24 mouse cellular contexts compared by ENCODE assay signal in the genomic region with DNA sequence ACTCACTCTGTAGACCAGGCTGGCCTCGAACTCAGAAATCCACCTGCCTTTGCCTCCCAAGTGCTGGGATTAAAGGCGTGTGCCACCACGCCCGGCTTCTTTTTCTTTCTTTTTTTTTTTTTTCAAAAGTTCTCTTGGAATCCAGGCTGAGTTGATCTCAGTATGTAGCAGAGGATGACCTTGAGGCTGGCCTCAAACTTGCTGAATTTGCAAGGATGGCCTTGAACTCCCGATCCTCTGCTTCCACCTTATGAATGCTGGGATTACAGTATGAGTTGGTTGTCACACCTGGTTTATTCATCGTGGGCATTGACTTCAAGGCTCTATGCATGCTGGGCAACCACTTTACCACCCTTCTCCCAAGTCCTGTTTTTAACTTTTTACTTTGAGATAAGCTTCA. TPM values are rescaled to one million over a fixed set of nuclear protein-coding genes. Genes with fewer than 3 reads are reported as not detected.
DNase-seq lines count a peak whose midpoint lies in the region; TF ChIP-seq lines count a peak whose summit lies in the region.
"Had no signal": no experiment of that assay in that cellular context is flagged by ENCODE, and none has a peak within 500 bp of the region (broad histone marks: within the 10 kb centered on the region; RNA-seq: fewer than 3 reads in every experiment).

No protein-coding gene starts in this region.

- DNase-seq in gastrocnemius, adult 2 months = no peak
- DNase-seq in gastrocnemius, adult 18-20 months (ENCODE audit: low spot score) = no peak
- DNase-seq in CH12.LX (ENCODE audit: extremely low read depth) (no peak), ZHBTc4 (ENCODE audit: low read depth, low spot score) (peak; percentile 65)
- DNase-seq in frontal cortex, postnatal 36 days (ENCODE audit: low spot score in 2 of 2) = no peak
- DNase-seq in forebrain, embryonic 10.5 days (ENCODE audit: extremely low spot score, low spot score) = no peak
- DNase-seq: adrenal gland, postnatal 14 days; cerebellum, adult 2 months; cerebellum, postnatal 10 days; gastrocnemius, postnatal 25 days; heart, postnatal 10 days; heart, postnatal 4 days had no signal

- TF ChIP-seq EP300 in CH12.LX (IDR thresholded peaks at IDR 0.05; ENCODE audit: low read length) = no peak

- dilution Hi-C loops in CH12.LX (cut with MboI; ENCODE audit: extremely low pct_ligation_motif_present, extremely low pct_unique_long_range_greater_than_20kb, low sequenced_read_pairs) = no loop called here

- no peak for TF ChIP-seq POLR2A in CH12.LX (IDR thresholded peaks at IDR 0.05; ENCODE audit: low read depth, low read length)
- no peak for TF ChIP-seq POLR2A in small intestine, adult 2 months (IDR thresholded peaks at IDR 0.05; ENCODE audit: low read depth, low read length)

- no peak for TF ChIP-seq CTCF in gastrocnemius, adult 2 months (IDR thresholded peaks at IDR 0.05)
- TF ChIP-seq CTCF in CH12.LX (conservative IDR thresholded peaks at IDR 0.05 in 1 of 2, IDR thresholded peaks at IDR 0.05 in 1 of 2; ENCODE audit: low read depth in 2 of 2, low read length in 2 of 2) = no peak
- TF ChIP-seq CTCF in small intestine, adult 2 months (IDR thresholded peaks at IDR 0.05; ENCODE audit: extremely low read depth, insufficient read length, insufficient replicate concordance, low read depth, low read length) = no peak

- H3K36me3 ChIP-seq in CH12.LX (replicated peaks in 1 of 2; ENCODE audit: control insufficient read depth in 1 of 2, insufficient read depth in 1 of 2, low read length in 1 of 2) = no peaks in the 10 kb centered on the region
- no peaks in the 10 kb centered on the region for H3K36me3 ChIP-seq in small intestine, adult 2 months (ENCODE audit: control insufficient read depth, insufficient read depth, low read length)
- H3K36me3 ChIP-seq in forebrain, embryonic 10.5 days (replicated peaks) = no peaks in the 10 kb centered on the region
- H3K36me3 ChIP-seq: embryonic facial prominence, embryonic 10.5 days; hindbrain, embryonic 12.5 days had no signal

- H3K4me2 ChIP-seq in CH12.LX (ENCODE audit: insufficient read depth, low read depth, poor library complexity, severe bottlenecking) = peak overlapping the region; percentile 60
- H3K4me2 ChIP-seq: hindbrain, embryonic 12.5 days had no signal

- H3K79me2 ChIP-seq in CH12.LX (replicated peaks; ENCODE audit: control insufficient read depth, extremely low read depth, insufficient read depth, poor library complexity, severe bottlenecking) = no peaks in the 10 kb centered on the region

- no peaks in the 10 kb centered on the region for H3K9me3 ChIP-seq in CH12.LX (replicated peaks; ENCODE audit: low read length)
- no peaks in the 10 kb centered on the region for H3K9me3 ChIP-seq in forebrain, embryonic 10.5 days
- H3K9me3 ChIP-seq: embryonic facial prominence, embryonic 10.5 days; hindbrain, embryonic 12.5 days had no signal

- no peak overlapping the region for H3K4me3 ChIP-seq in gastrocnemius, adult 2 months
- H3K4me3 ChIP-seq in CH12.LX (replicated peaks in 1 of 3; ENCODE audit: low read depth in 2 of 3, low read length in 2 of 3, poor library complexity in 1 of 3) = no peak overlapping the region
- H3K4me3 ChIP-seq in small intestine, adult 2 months (ENCODE audit: low read depth, low read length) = no peak overlapping the region
- no peak overlapping the region for H3K4me3 ChIP-seq in forebrain, embryonic 10.5 days
- H3K4me3 ChIP-seq: embryonic facial prominence, embryonic 10.5 days; hindbrain, embryonic 12.5 days had no signal

- H3K27me3 ChIP-seq in CH12.LX (replicated peaks) = no peaks in the 10 kb centered on the region
- no peaks in the 10 kb centered on the region for H3K27me3 ChIP-seq in small intestine, adult 2 months (ENCODE audit: control insufficient read depth, insufficient read depth, low read length)
- no peaks in the 10 kb centered on the region for H3K27me3 ChIP-seq in forebrain, embryonic 10.5 days (ENCODE audit: poor library complexity, severe bottlenecking)
- H3K27me3 ChIP-seq: hindbrain, embryonic 12.5 days had no signal

- TF ChIP-seq RAD21 in CH12.LX (IDR thresholded peaks at IDR 0.05; ENCODE audit: low read depth, low read length) = no peak

- H3K9ac ChIP-seq in CH12.LX (ENCODE audit: insufficient read depth, low read depth) = no peak overlapping the region
- H3K9ac ChIP-seq: hindbrain, embryonic 12.5 days had no signal

- in situ Hi-C loops in CH12.LX (cut with MboI; ENCODE audit: low pct_ligation_motif_present, low pct_unique_long_range_greater_than_20kb, low sequenced_read_pairs) = no loop called here

- 79% methylated on average over 6 of the region's 6 CpGs for WGBS in small intestine, adult 2 months
- WGBS in forebrain, embryonic 10.5 days = 89% methylated on average over 6 of the region's 6 CpGs

- peaks cover 20 to 66% of the 10 kb centered on the region in 2 experiments for H3K4me1 ChIP-seq in CH12.LX (ENCODE audit: control insufficient read depth in 1 of 2, insufficient read depth in 2 of 2)
- peaks cover 17% of the 10 kb centered on the region for H3K4me1 ChIP-seq in small intestine, adult 2 months (ENCODE audit: control insufficient read depth, insufficient read depth, insufficient read length, low read length)
- H3K4me1 ChIP-seq in forebrain, embryonic 10.5 days = no peaks in the 10 kb centered on the region
- H3K4me1 ChIP-seq: hindbrain, embryonic 12.5 days had no signal

- intact Hi-C loops in gastrocnemius, adult 2 months (cut with DNase I) = no loop called here

- peak overlapping the region; percentile 2; the same call in 1 of the 2 replicates for H3K27ac ChIP-seq in gastrocnemius, adult 2 months
- peak overlapping the region; percentile 18 for H3K27ac ChIP-seq in CH12.LX (ENCODE audit: insufficient read depth, low read depth)
- H3K27ac ChIP-seq in small intestine, adult 2 months (ENCODE audit: insufficient read depth, low read depth, low read length) = 0 out of 2 replicates have a peak overlapping the region, but pooled peaks have one; percentile 12
- H3K27ac ChIP-seq in forebrain, embryonic 10.5 days = no peak overlapping the region
- H3K27ac ChIP-seq: embryonic facial prominence, embryonic 10.5 days; hindbrain, embryonic 12.5 days had no signal

TF ChIP-seq in CH12.LX, 34 proteins besides CTCF, POLR2A, EP300 and RAD21:
- TF ChIP-seq ZMIZ1 (IDR thresholded peaks at IDR 0.05; ENCODE audit: low read depth, low read length) (no peak), UBTF (IDR thresholded peaks at IDR 0.05; ENCODE audit: low read depth, low read length) (no peak), MAX (IDR thresholded peaks at IDR 0.05; ENCODE audit: low read length) (no peak), MYC (IDR thresholded peaks at IDR 0.05; ENCODE audit: low read depth, low read length) (no peak), SIN3A (IDR thresholded peaks at IDR 0.05; ENCODE audit: low read length) (no peak)

RNA-seq across cellular contexts. Expression of a gene that starts 47.1 kb away (rescaled TPM):
- total RNA-seq in gastrocnemius, adult 2 months (2021) = not detected
- not detected for total RNA-seq in gastrocnemius, adult 18-20 months (2021)
- total RNA-seq in CH12.LX (2012; rRNA removed) (not detected in 2 replicates), CH12.LX (2014; rRNA removed) (not detected in 2 replicates)
- not detected in 2 replicates for polyA plus RNA-seq in CH12.LX (2012; ENCODE audit: insufficient read length, low read depth)
- polyA plus RNA-seq in small intestine, adult 2 months (2012; rRNA removed) = 0.30 and 3.7 TPM in 2 replicates
- not detected in 2 replicates for polyA plus RNA-seq in forebrain, embryonic 10.5 days (2016; fragmentation: Nextera tagmentation; extraction: Ambion mirVana)
- total RNA-seq: adrenal gland, adult 18-20 months; gastrocnemius, postnatal 25 days; granulocyte monocyte progenitor cell, adult 5-6 weeks; heart, postnatal 4 days had no signal
- polyA plus RNA-seq: CD4-positive, CD25-positive, alpha-beta regulatory T cell, adult 4 months; cerebellum, adult 2 months; embryonic facial prominence, embryonic 10.5 days; embryonic facial prominence, embryonic 14.5 days; forebrain, embryonic 14.5 days; heart, embryonic 14.5 days; hindbrain, embryonic 12.5 days; hindbrain, embryonic 16.5 days; inflammation-experienced regulatory T-cells, adult 6 months; intestine, postnatal 0 days had no signal

RNA-seq across cellular contexts. Expression of a gene that starts 51.6 kb away (rescaled TPM):
- total RNA-seq in gastrocnemius, adult 2 months (2021) = 100 to 1,000 TPM; 212 to 217 TPM
- total RNA-seq in gastrocnemius, adult 18-20 months (2021) = 100 to 1,000 TPM; 199 to 202 TPM
- total RNA-seq in CH12.LX (2012; rRNA removed) (15.3 and 21.7 TPM in 2 replicates), CH12.LX (2014; rRNA removed) (1.5 and 1.7 TPM in 2 replicates)
- polyA plus RNA-seq in CH12.LX (2012; ENCODE audit: insufficient read length, low read depth) = 1.8 and 2.0 TPM in 2 replicates
- polyA plus RNA-seq in small intestine, adult 2 months (2012; rRNA removed) = 5.1 and 14.7 TPM in 2 replicates
- 6.5 and 7.1 TPM in 2 replicates for polyA plus RNA-seq in forebrain, embryonic 10.5 days (2016; fragmentation: Nextera tagmentation; extraction: Ambion mirVana)

Comparison
In these comparisons a context has a peak if more than half of its experiments do, and no peak if none do; other contexts are left out.
1. RNA of a gene that starts 51.6 kb away (total RNA-seq): 212 to 217 TPM in gastrocnemius, adult 2 months and 199 to 202 TPM in gastrocnemius, adult 18-20 months; 1.5 to 21.7 TPM in CH12.LX; every median in the first group is over 4 times any median in the second.